Mouse (Mus musculus) embryonic facial prominence, embryonic 12.5 days (tissue): Measurements from ENCODE around the gene Blvrb. TPM values are rescaled to one million over a fixed set of nuclear protein-coding genes. Genes with fewer than 3 reads are reported as not detected.

Experiments used
- ATAC-seq: fragments of 200-750 bp; cut with Nextera tagmentation; 2 replicates; pipeline ENCODE4 v1.8.0; 2017; ENCODE audit not compliant: insufficient number of reproducible peaks, insufficient read depth, low FRiP score, low TSS enrichment
- H3K27ac ChIP-seq: fragments of 300-500 bp; sonication (generic); 2 replicates; pipeline ENCODE4 v1.5.1; 2016; ENCODE audit warnings: mild to moderate bottlenecking
- H3K27me3 ChIP-seq: fragments of 300-500 bp; sonication (generic); 2 replicates; pipeline ENCODE4 v1.6.1; 2016; ENCODE audit warnings: mild to moderate bottlenecking, moderate library complexity
- H3K36me3 ChIP-seq: fragments of 300-500 bp; sonication (generic); 2 replicates; pipeline ENCODE4 v1.6.1; 2016; ENCODE audit warnings: mild to moderate bottlenecking
- H3K4me1 ChIP-seq: fragments of 300-500 bp; sonication (generic); 2 replicates; pipeline ENCODE4 v1.6.1; 2016
- H3K4me2 ChIP-seq: fragments of 300-500 bp; sonication (generic); replicated peaks from 2 replicates; pipeline ENCODE4 v1.6.1; 2016; ENCODE audit warnings: mild to moderate bottlenecking, moderate library complexity
- H3K4me3 ChIP-seq: fragments of 300-500 bp; sonication (generic); 2 replicates; pipeline ENCODE4 v1.5.1; 2016; ENCODE audit warnings: mild to moderate bottlenecking
- H3K9ac ChIP-seq: fragments of 300-500 bp; sonication (generic); 2 replicates; pipeline ENCODE4 v1.6.1; 2016; ENCODE audit warnings: mild to moderate bottlenecking, moderate library complexity
- H3K9me3 ChIP-seq: fragments of 300-500 bp; sonication (generic); 2 replicates; pipeline ENCODE4 v1.6.1; 2016; ENCODE audit warnings: mild to moderate bottlenecking, moderate library complexity
- whole genome bisulfite sequencing: fragments of 180-500 bp; shearing (Covaris S2); methylation state at CpG from one replicate; pipeline ENCODE4 v1.1.7; 2016; 5-methylcytosine and 5-hydroxymethylcytosine counted together
- polyA plus RNA-seq: library from polyadenylated mRNA; unstranded; fragments of >200 nt; fragmentation: Nextera tagmentation; extraction: Ambion mirVana; gene quantifications from 2 replicates; pipeline ENCODE4 v1.2.1, GENCODE M21; 2016

Gene Blvrb
- polyA plus RNA-seq, 1 experiment from 2014 or later, result 34.5 TPM

DNA sequence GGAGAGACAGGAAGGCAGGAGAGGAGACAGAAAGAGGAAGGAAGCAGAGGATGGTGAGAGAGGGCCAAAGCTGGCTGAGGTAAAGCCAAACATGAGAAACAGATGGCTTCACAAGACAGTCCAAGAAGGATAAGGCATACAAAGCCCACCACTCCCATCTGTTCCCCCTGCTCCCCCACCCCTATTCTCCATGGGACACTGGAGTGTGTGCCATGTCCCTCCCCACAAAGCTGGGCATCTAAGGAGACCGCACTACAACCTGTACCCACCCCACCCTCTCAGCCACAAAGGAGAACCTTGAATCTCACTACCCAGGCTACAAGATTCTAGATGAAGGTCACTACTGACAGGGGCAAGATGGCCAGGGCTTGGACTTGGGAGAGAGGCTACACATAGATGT is 20.4 kb upstream of the Blvrb start:
- Histone ChIP-seq H3K4me3 (no peak overlapping the region), H3K36me3 (no peaks in the 10 kb centered on the region), H3K4me2 (no peak overlapping the region), H3K27me3 (no peaks in the 10 kb centered on the region), H3K9ac (no peak overlapping the region), H3K27ac (no peak overlapping the region), H3K4me1 (0 out of 2 replicates have a peak, but pooled peaks cover 4% of the 10 kb centered on the region), H3K9me3 (0 out of 2 replicates have a peak, but pooled peaks cover 3% of the 10 kb centered on the region)
- 88% methylated on average over 1 of the region's 1 CpGs for WGBS
- no peak for ATAC-seq

DNA sequence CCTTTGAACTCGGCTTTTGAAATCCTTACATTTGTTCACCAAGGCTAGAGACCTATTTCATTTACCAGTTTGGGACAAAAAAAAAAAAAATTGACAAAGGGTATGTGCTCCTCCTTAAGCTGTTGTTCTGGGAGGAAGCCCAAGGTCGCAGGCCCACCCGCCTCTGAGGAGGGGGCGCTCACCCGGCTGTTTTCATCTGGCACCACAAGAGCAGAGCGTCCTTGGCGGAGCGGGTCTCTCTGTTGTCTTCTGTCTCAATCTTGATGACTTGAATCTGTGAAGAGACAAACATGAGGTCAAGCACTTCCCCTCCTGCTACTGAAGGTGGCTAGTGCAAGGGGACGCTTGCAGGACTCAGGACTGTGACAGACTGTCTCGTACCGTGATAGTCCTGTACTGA is 19.8 kb upstream of the Blvrb start:
- Histone ChIP-seq H3K36me3 (no peaks in the 10 kb centered on the region), H3K4me2 (no peak overlapping the region), H3K4me1 (0 out of 2 replicates have a peak, but pooled peaks cover 4% of the 10 kb centered on the region), H3K27ac (no peak overlapping the region), H3K4me3 (no peak overlapping the region), H3K9ac (no peak overlapping the region), H3K27me3 (peaks cover 5% of the 10 kb centered on the region), H3K9me3 (no peaks in the 10 kb centered on the region)
- ATAC-seq, result no peak
- whole genome bisulfite sequencing, result 84% methylated on average over 11 of the region's 11 CpGs

DNA sequence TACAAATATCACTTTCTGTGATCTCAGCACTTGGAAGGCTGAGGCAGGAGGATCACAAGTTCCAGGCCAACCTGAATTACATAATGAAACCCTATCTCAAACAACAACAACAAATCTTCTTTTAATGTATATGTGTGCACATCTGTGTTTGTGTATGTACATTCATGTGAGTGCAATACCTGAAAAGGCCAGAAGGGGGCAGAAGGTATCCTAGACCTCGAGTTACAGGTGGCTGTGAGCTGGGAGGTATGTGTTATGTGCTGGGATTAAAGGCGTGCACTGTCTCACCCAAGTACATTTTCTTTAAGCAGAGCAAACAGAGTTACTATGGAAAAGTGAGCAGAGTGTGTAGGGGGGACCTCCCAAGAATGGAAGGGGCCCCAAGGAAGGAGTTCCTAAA is 18.6 kb upstream of the Blvrb start:
- WGBS, result 53% methylated on average over 2 of the region's 2 CpGs
- Histone ChIP-seq H3K36me3 (no peaks in the 10 kb centered on the region), H3K27me3 (peaks cover 13% of the 10 kb centered on the region), H3K4me2 (no peak overlapping the region), H3K9ac (no peak overlapping the region), H3K9me3 (no peaks in the 10 kb centered on the region), H3K27ac (no peak overlapping the region), H3K4me3 (no peak overlapping the region), H3K4me1 (0 out of 2 replicates have a peak, but pooled peaks cover 4% of the 10 kb centered on the region)
- no peak for ATAC-seq

DNA sequence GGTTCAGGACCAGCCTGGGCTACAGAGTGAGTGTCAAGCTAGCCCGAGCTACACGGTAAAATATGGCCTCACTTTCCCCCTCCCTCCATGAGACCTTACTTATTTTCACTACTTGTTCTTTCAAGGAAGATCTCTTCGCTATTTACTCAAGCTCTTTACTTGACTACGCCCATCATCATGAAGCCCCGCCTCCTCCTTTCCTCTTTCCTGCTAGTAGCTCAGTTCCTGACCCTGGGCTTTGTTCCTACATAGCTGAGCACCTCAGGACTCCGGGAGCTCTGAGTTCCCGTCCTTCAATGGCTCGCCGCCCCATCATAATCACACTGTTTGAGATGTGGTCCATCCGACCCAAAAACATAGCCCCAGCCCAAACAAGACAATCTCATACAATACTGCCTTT is 14.4 kb upstream of the Blvrb start:
- no peak for ATAC-seq
- Histone ChIP-seq H3K4me2 (no peak overlapping the region), H3K9ac (no peak overlapping the region), H3K9me3 (no peaks in the 10 kb centered on the region), H3K27ac (no peak overlapping the region), H3K27me3 (peaks cover 24% of the 10 kb centered on the region), H3K36me3 (no peaks in the 10 kb centered on the region), H3K4me3 (no peak overlapping the region), H3K4me1 (0 out of 2 replicates have a peak, but pooled peaks cover 4% of the 10 kb centered on the region)
- WGBS, result 22% methylated on average over 10 of the region's 10 CpGs

DNA sequence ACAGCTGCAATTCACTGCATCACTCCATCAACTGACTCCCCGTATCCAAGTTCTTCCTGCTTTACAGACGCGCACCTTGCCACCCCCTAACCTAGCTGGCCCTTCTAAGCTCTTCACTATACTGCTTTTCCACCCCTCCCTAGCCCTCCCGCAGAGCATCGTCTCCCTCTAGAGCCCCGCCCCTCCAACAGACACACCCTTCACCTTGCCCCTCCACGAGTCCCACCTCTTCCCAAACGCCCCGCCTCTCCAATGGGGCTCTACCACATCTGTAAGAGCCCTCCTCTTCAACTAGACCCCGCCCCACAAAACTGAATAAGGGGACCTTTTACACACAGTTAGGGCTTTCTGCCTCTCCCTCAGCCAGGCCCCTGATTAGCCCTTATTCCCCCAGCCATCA is 14.0 kb upstream of the Blvrb start:
- WGBS, result 12% methylated on average over 10 of the region's 10 CpGs
- Histone ChIP-seq H3K9ac (no peak overlapping the region), H3K9me3 (no peaks in the 10 kb centered on the region), H3K27ac (no peak overlapping the region), H3K4me2 (no peak overlapping the region), H3K27me3 (peaks cover 24% of the 10 kb centered on the region), H3K4me1 (0 out of 2 replicates have a peak, but pooled peaks cover 4% of the 10 kb centered on the region), H3K36me3 (no peaks in the 10 kb centered on the region), H3K4me3 (no peak overlapping the region)
- ATAC-seq, result no peak

DNA sequence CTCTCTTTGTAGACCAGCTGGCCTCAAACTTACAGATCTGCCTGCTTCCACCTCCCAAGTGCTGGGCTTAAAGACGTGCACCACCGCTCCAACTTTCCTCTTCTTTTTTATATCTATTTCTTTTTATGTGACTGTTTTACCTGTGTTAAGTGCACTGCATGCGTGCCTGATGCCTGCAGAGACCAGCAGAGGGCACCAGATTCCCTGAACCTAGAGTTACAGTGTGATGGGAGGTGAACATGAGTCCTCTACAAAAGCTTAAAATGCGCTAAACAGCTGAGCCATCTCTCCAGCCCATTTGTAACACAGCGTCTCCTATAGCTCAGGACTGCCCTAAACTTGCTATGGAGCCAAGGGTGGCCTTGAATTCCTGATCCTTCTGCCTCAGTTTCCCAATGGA is 10.2 kb upstream of the Blvrb start:
- Histone ChIP-seq H3K27ac (no peak overlapping the region), H3K36me3 (no peaks in the 10 kb centered on the region), H3K9me3 (no peaks in the 10 kb centered on the region), H3K9ac (no peak overlapping the region), H3K27me3 (peaks cover 23% of the 10 kb centered on the region), H3K4me1 (no peaks in the 10 kb centered on the region), H3K4me3 (no peak overlapping the region), H3K4me2 (no peak overlapping the region)
- ATAC-seq, result no peak
- WGBS, result 52% methylated on average over 5 of the region's 5 CpGs

DNA sequence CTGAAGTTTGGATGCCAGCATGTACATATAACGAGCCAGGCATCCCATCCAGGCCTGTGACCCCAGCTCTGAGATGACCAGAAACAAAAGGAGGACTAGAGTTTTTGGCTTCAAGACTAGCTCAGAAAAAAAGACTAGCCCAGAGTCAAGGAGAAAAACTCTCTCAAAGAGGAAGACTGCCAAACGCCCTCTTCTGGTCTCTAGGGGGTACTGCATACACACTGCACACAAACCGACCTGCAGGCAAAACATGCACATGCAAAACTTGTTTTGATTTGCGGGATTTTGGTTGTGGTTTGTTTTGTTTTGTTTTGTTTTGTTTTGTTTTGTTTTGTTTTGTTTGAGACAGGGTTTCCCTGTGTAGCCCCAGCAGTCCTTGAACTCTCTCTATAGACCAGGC is 7.8 kb upstream of the Blvrb start:
- Histone ChIP-seq H3K4me1 (no peaks in the 10 kb centered on the region), H3K9ac (no peak overlapping the region), H3K4me2 (no peak overlapping the region), H3K27ac (no peak overlapping the region), H3K27me3 (peaks cover 10% of the 10 kb centered on the region; the same call in 1 of the 2 replicates), H3K36me3 (no peaks in the 10 kb centered on the region), H3K9me3 (no peaks in the 10 kb centered on the region), H3K4me3 (no peak overlapping the region)
- ATAC-seq, result no peak
- 78% methylated on average over 4 of the region's 4 CpGs for WGBS

DNA sequence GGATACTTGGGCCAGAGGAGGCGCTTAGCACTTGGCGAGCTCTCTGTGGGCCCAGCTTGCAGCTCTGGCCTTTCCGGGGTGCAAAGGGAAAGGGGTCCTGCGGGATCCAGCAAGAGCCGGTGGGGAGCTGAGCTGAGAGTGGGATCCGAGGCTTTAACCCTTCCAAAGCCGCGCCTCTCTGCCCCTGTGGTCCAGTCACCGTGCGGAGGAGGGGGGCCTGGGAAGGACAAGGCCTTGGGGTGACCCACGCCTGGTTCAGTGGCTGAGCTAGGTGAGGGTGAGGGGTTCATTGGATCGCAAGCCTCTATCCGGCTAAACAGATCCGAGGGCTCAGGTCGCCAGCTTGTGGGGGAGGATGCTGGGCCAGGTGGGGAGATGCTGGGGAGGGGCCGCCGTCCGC is 1.7 kb upstream of the Blvrb start:
- H3K9me3 ChIP-seq, result no peaks in the 10 kb centered on the region
- H3K27me3 ChIP-seq, result peaks cover 32% of the 10 kb centered on the region
- 2% methylated on average over 18 of the region's 18 CpGs for WGBS
- H3K36me3 ChIP-seq, result no peaks in the 10 kb centered on the region
- H3K4me1 ChIP-seq, result peaks cover 10% of the 10 kb centered on the region; the same call in 1 of the 2 replicates
- ATAC-seq, result no peak
- no peak overlapping the region for H3K27ac ChIP-seq
- H3K4me3 ChIP-seq, result peak overlapping the region; percentile 45
- H3K4me2 ChIP-seq, result peak overlapping the region; percentile 97
- H3K9ac ChIP-seq, result peak overlapping the region; percentile 69

DNA sequence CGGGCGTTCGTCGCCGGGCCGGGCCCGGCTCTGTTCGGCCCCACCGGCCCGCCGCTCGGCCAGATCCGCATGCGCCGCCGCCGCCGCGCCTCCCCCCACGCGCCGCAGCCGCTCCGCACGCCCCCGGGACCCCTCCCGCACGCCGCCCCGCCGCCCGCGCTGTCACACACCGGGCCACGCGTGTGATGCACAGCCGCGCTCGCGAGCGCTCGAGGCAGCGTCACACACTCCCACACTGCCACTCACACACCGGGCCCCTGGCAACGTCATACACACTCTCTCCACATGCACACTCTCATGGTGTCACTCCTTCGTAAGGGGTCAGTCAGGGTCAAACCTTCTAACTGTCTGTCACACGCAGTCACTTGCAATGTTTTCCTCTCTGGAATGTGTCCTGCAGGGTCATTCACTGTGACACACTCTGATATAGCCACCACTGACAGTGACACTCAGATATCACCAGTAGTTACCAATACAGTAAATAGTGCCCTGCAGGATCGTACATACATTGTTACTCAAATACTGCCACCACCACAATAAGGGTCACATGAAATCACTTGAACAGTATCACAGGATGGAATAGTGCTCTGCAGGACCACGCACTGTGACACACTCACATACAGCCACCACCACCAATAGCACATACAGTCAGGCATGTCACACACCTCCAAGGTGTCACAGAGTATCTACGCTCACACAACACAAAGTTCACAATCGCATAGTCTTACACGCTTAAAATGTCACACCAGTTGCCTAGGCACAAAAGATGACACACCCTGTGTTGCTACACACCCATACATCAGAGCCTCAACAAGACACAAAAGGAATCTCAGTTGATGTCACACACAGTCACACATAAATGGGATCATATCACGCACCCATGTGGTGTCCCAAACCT is 1.0 kb upstream of the Blvrb start:
- H3K9ac ChIP-seq, result peak overlapping the region; percentile 69
- H3K36me3 ChIP-seq, result no peaks in the 10 kb centered on the region
- H3K27ac ChIP-seq, result no peak overlapping the region
- H3K4me1 ChIP-seq, result peaks cover 10% of the 10 kb centered on the region; the same call in 1 of the 2 replicates
- WGBS, result 11% methylated on average over 37 of the region's 53 CpGs
- peak; percentile 9; the same call in 1 of the 2 replicates for ATAC-seq
- peaks cover 32% of the 10 kb centered on the region for H3K27me3 ChIP-seq
- H3K4me2 ChIP-seq, result peak overlapping the region; percentile 97
- no peaks in the 10 kb centered on the region for H3K9me3 ChIP-seq
- peak overlapping the region; percentile 59 for H3K4me3 ChIP-seq

DNA sequence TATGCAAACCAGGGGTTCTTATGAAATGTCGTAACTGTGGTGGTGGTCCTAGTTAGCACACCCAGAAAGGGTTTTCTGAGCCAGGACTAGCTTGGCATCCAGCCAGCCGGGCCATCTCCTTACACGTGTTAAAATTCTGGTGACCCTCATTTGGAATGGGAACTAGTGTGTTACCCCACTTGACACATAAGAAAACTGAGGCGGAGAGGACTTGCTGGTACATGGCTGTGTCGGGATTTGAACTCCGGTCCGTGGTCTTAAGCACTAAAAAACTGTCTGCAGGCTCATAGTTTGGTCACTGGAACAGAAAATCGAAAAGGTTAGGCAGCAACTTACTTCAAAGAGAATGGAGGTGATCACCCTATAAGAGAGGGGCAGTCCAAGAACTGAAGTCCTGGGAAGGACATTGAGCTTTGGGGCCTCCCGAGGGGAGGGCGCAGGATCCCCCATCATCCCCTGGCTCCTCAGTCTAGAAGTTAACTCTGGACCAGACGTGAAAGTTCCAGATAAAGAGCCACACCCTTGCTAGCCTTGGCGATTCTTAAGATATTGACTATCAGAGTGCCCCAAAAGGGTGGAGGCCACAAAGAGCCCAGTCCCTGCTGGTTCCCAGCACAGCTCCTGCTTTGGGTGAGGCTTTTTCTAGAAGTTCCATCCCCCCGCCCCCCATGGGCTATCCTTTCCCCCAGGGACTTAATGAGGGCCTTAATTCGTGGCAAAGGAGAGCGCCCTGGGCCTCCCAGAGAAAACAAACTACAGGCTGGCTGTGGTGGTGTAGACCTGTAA is 836 bp downstream of the Blvrb start:
- Histone ChIP-seq H3K9ac (peak overlapping the region; percentile 66), H3K27ac (no peak overlapping the region), H3K27me3 (peaks cover 32% of the 10 kb centered on the region), H3K4me3 (peak overlapping the region; percentile 59), H3K4me1 (peaks cover 10% of the 10 kb centered on the region; the same call in 1 of the 2 replicates), H3K9me3 (no peaks in the 10 kb centered on the region), H3K36me3 (no peaks in the 10 kb centered on the region), H3K4me2 (peak overlapping the region; percentile 97)
- no peak for ATAC-seq
- 59% methylated on average over 15 of the region's 15 CpGs for WGBS

DNA sequence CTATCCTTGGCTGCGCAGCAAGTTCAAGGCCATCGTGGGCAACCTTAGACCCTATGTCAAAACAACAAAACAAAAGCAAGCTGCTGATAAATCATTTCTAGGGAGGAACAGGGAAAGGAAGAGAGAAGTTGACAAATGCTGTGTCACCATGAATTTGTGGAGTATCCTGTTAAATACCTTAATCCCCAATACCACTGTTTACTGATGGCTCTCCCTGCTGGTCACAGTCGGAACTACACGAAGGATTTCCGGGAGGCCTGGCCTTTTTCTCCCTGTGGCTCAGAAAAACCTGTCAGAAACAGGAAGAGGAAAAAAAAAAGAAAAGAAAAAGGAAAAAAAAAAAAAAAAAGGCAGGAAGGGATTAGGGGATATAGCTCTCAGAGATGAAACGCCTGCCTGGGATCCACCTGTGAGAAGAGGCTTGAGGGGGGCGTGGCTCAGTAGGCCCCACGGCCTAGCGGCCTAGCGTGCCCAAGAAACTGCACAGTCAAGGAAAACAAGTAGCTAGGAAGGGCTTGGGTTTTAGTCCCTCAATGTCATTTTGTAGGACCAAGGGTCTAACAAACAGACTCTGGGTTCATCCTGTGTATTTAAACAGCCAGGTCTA is 1.6 kb downstream of the Blvrb start:
- Histone ChIP-seq H3K36me3 (no peaks in the 10 kb centered on the region), H3K9me3 (no peaks in the 10 kb centered on the region), H3K27me3 (peaks cover 31% of the 10 kb centered on the region), H3K4me2 (no peak overlapping the region), H3K9ac (no peak overlapping the region), H3K4me1 (peaks cover 10% of the 10 kb centered on the region; the same call in 1 of the 2 replicates), H3K4me3 (no peak overlapping the region), H3K27ac (no peak overlapping the region)
- WGBS, result 54% methylated on average over 10 of the region's 10 CpGs
- ATAC-seq, result no peak
